Mouse (Mus musculus): ENCODE results near the gene Fancb. TPM values are rescaled to one million over a fixed set of nuclear protein-coding genes. Genes with fewer than 3 reads are reported as not detected.

Gene Fancb
- total RNA-seq (2021) = 1 to 10 TPM in 1 of 2 experiments, under 1 TPM in 1; 0.52 to 1.1 TPM
- 0.33 and 0.73 TPM in 2 replicates for polyA plus RNA-seq (2012; rRNA removed)
- long read RNA-seq, partial matches to known transcripts = 0 of 3 reads
- long read RNA-seq, other reads (novel, unspliced or antisense) = 0 of 3 reads

GRCm38 (mm10) chrX:164980193-164980775, at the start of gene Fancb, which contains the start of gene Mospd2:
Gene Fancb (plus strand): TSS chrX:164980592.
Gene Mospd2 (minus strand): TSS chrX:164980375.
- Histone ChIP-seq H3K4me1 (ENCODE audit: control insufficient read depth, insufficient read depth, low read length) (peaks cover 1% of the 10 kb centered on the region; the same call in 1 of the 2 replicates), H3K36me3 (ENCODE audit: control insufficient read depth, insufficient read depth, low read length) (no peaks in the 10 kb centered on the region), H3K27ac (peak within 1 kb of the TSS; percentile 74), H3K9ac (ENCODE audit: low read depth, low read length) (peak within 1 kb of the TSS; percentile 88), H3K27me3 (ENCODE audit: control insufficient read depth, insufficient read depth, low read length) (no peaks in the 10 kb centered on the region), H3K79me2 (replicated peaks; ENCODE audit: control insufficient read depth, insufficient read depth, low read length) (no peaks in the 10 kb centered on the region), H3K4me3 (peak within 1 kb of the TSS; percentile 56)
- 20% methylated on average over 26 of the region's 26 CpGs for WGBS
- peak; percentile 84 to 94 for DNase-seq
- TF ChIP-seq POLR2A (IDR thresholded peaks at IDR 0.05; ENCODE audit: insufficient read depth, low read depth, low read length) = no peak; the same call in 1 of the 2 replicates
- TF ChIP-seq EP300 (IDR thresholded peaks at IDR 0.05; ENCODE audit: insufficient read depth, low read depth, low read length) = no peak
- TF ChIP-seq CTCF (IDR thresholded peaks at IDR 0.05) = no peak
- intact Hi-C loops (cut with DNase I) = no loop called here

DNA sequence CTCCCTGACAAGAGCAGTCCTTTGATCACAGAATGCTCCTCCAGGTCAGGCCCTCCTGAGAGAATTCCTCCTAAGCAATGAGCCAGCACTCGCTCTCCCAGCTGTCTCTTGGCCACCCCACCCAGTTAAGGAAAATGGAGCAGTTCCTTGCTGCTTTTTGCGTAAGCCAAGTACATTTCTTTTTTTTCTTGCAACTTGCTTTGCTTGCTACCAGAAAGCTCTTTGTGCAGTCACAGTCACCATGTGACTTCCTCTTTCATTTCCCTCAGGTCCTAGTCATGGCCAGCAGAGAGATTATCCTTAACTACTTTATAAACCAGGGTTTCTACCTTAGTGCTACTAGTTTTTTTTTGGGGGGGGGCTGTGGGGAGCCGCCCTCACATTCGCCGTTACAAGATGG, 38.9 kb upstream of the Fancb start:
- H3K27me3 ChIP-seq (ENCODE audit: control insufficient read depth, insufficient read depth, low read length) = no peaks in the 10 kb centered on the region
- TF ChIP-seq EP300 (IDR thresholded peaks at IDR 0.05; ENCODE audit: insufficient read depth, low read depth, low read length) = no peak
- no peak overlapping the region for H3K27ac ChIP-seq
- DNase-seq = peak; percentile 8 to 21
- H3K9ac ChIP-seq (ENCODE audit: low read depth, low read length) = no peak overlapping the region
- intact Hi-C loops (cut with DNase I) = no loop called here
- H3K36me3 ChIP-seq (ENCODE audit: control insufficient read depth, insufficient read depth, low read length) = no peaks in the 10 kb centered on the region
- WGBS = 79% methylated on average over 5 of the region's 5 CpGs
- H3K79me2 ChIP-seq (replicated peaks; ENCODE audit: control insufficient read depth, insufficient read depth, low read length) = no peaks in the 10 kb centered on the region
- H3K4me1 ChIP-seq (ENCODE audit: control insufficient read depth, insufficient read depth, low read length) = no peaks in the 10 kb centered on the region
- no peak overlapping the region for H3K4me3 ChIP-seq

DNA sequence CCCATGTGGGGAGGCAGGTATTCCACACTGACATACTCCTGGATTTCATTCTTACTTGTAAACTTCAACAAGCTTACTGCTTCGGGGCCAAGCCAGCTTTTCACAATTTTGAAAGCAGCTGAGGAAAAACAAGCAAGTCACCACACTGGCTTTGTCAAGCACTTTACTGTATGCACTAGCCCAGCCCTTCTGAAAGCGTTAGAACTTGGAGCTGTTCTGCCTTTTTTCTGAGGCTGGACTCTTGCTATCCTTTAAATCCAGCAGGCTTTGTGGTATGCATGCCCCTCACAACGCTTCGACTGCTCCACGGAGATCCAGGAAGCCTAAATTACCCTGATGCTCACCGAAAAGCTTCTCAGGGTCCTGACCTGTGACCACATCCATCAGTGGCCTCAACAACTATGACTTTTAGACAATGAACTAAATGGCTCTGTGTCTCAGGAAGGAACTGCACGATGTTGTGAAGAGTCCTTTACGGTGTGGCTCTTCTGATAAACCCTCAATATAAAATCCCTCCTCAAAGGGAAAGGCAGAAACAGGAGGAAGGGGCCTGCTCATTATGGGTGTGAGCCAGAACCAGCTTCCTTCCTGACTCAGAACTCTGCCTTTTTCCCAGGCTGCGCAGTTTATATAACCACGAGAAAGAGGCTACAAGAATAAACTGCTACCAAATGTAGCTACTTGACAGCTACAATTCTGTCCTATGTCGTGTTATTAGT, 28.4 kb upstream of the Fancb start:
- Histone ChIP-seq H3K9ac (ENCODE audit: low read depth, low read length) (no peak overlapping the region), H3K27ac (peak overlapping the region; percentile 79), H3K27me3 (ENCODE audit: control insufficient read depth, insufficient read depth, low read length) (no peaks in the 10 kb centered on the region), H3K79me2 (replicated peaks; ENCODE audit: control insufficient read depth, insufficient read depth, low read length) (no peaks in the 10 kb centered on the region), H3K4me1 (ENCODE audit: control insufficient read depth, insufficient read depth, low read length) (peaks cover 1% of the 10 kb centered on the region), H3K36me3 (ENCODE audit: control insufficient read depth, insufficient read depth, low read length) (peaks cover 2% of the 10 kb centered on the region; the same call in 1 of the 2 replicates), H3K4me3 (no peak overlapping the region)
- 45% methylated on average over 11 of the region's 11 CpGs for WGBS
- DNase-seq = peak in 1 of 2 experiments; percentile 13
- intact Hi-C loops (cut with DNase I) = loop anchor here (5.0 kb wide), 1 partner anchor 50 kb away; the partner anchor contains the start of gene Gm17604
- no peak for TF ChIP-seq EP300 (IDR thresholded peaks at IDR 0.05; ENCODE audit: insufficient read depth, low read depth, low read length)
- no peak for TF ChIP-seq CTCF (IDR thresholded peaks at IDR 0.05)
- TF ChIP-seq POLR2A (IDR thresholded peaks at IDR 0.05; ENCODE audit: insufficient read depth, low read depth, low read length) = no peak

GRCm38 (mm10) chrX:164952601-164953375, 27.6 kb upstream of the Fancb start:
- 44% methylated on average over 5 of the region's 5 CpGs for WGBS
- no peak overlapping the region for H3K4me3 ChIP-seq
- intact Hi-C loops (cut with DNase I) = loop anchor here (5.0 kb wide), 1 partner anchor 50 kb away; the partner anchor contains the start of gene Gm17604

GRCm38 (mm10) chrX:164965750-164966448, 14.5 kb upstream of the Fancb start:
- no peak for DNase-seq
- Histone ChIP-seq H3K27ac (no peak overlapping the region), H3K4me3 (no peak overlapping the region), H3K27me3 (ENCODE audit: control insufficient read depth, insufficient read depth, low read length) (no peaks in the 10 kb centered on the region), H3K79me2 (replicated peaks; ENCODE audit: control insufficient read depth, insufficient read depth, low read length) (no peaks in the 10 kb centered on the region; the same call in 1 of the 2 replicates), H3K4me1 (ENCODE audit: control insufficient read depth, insufficient read depth, low read length) (peaks cover 1% of the 10 kb centered on the region), H3K36me3 (ENCODE audit: control insufficient read depth, insufficient read depth, low read length) (no peaks in the 10 kb centered on the region; the same call in 1 of the 2 replicates), H3K9ac (ENCODE audit: low read depth, low read length) (no peak overlapping the region)
- no peak for TF ChIP-seq CTCF (IDR thresholded peaks at IDR 0.05)
- TF ChIP-seq EP300 (IDR thresholded peaks at IDR 0.05; ENCODE audit: insufficient read depth, low read depth, low read length) = no peak
- no peak for TF ChIP-seq POLR2A (IDR thresholded peaks at IDR 0.05; ENCODE audit: insufficient read depth, low read depth, low read length)
- intact Hi-C loops (cut with DNase I) = no loop called here
- 67% methylated on average over 3 of the region's 3 CpGs for WGBS

More at GRCm38 (mm10) chrX:164952601-164953375, 27.6 kb upstream of the Fancb start:
- H3K79me2 ChIP-seq (replicated peaks; ENCODE audit: control insufficient read depth, insufficient read depth, low read length) = no peaks in the 10 kb centered on the region
- TF ChIP-seq POLR2A (IDR thresholded peaks at IDR 0.05; ENCODE audit: insufficient read depth, low read depth, low read length) (no peak), CTCF (IDR thresholded peaks at IDR 0.05) (no peak), EP300 (IDR thresholded peaks at IDR 0.05; ENCODE audit: insufficient read depth, low read depth, low read length) (no peak)
- H3K36me3 ChIP-seq (ENCODE audit: control insufficient read depth, insufficient read depth, low read length) = peaks cover 2% of the 10 kb centered on the region; the same call in 1 of the 2 replicates
- H3K27ac ChIP-seq = peak overlapping the region; percentile 79
- peak in 1 of 2 experiments; percentile 46 for DNase-seq
- H3K9ac ChIP-seq (ENCODE audit: low read depth, low read length) = no peak overlapping the region
- peaks cover 1% of the 10 kb centered on the region for H3K4me1 ChIP-seq (ENCODE audit: control insufficient read depth, insufficient read depth, low read length)
- no peaks in the 10 kb centered on the region for H3K27me3 ChIP-seq (ENCODE audit: control insufficient read depth, insufficient read depth, low read length)

Measured in heart, adult 2 months (tissue).